Mouse (Mus musculus): Measurements from ENCODE around the gene Krtap11-1. TPM values are rescaled to one million over a fixed set of nuclear protein-coding genes. Genes with fewer than 3 reads are reported as not detected.

The Krtap11-1 gene
- total and polyA plus RNA-seq, 3 experiments, result not detected

GRCm38 (mm10) chr16:89585604-89586508, 14.9 kb upstream of the Krtap11-1 start:
- Histone ChIP-seq H3K27me3 (ENCODE audit: control insufficient read depth in 1 of 2, insufficient read depth in 2 of 2, low read length in 2 of 2) (no peaks in the 10 kb centered on the region), H3K36me3 (ENCODE audit: control insufficient read depth in 1 of 2, insufficient read depth in 2 of 2, low read length in 2 of 2) (no peaks in the 10 kb centered on the region), H3K4me1 (ENCODE audit: control insufficient read depth in 1 of 2, insufficient read depth in 2 of 2, low read length in 2 of 2) (no peaks in the 10 kb centered on the region), H3K9ac (ENCODE audit: control insufficient read depth, low read depth, low read length, poor library complexity, severe bottlenecking) (no peak overlapping the region), H3K27ac (ENCODE audit: control insufficient read depth, low read depth, low read length) (no peak overlapping the region), H3K9me3 (replicated peaks; ENCODE audit: insufficient read depth, low read length) (no peaks in the 10 kb centered on the region), H3K4me3 (ENCODE audit: control insufficient read depth in 1 of 2, insufficient read depth in 1 of 2, low read depth in 2 of 2, low read length in 2 of 2) (no peak overlapping the region), H3K79me2 (ENCODE audit: control insufficient read depth, insufficient read depth, low read length, poor library complexity) (no peaks in the 10 kb centered on the region)
- no peak for DNase-seq (ENCODE audit: low read depth, low spot score)
- TF ChIP-seq MYC (IDR thresholded peaks at IDR 0.05; ENCODE audit: low read depth, low read length), result no peak
- TF ChIP-seq ZC3H11A (IDR thresholded peaks at IDR 0.05; ENCODE audit: low read depth, low read length), result no peak
- no peak for TF ChIP-seq ZMIZ1 (IDR thresholded peaks at IDR 0.05; ENCODE audit: low read depth, low read length)
- no peak for TF ChIP-seq E2F4 (IDR thresholded peaks at IDR 0.05; ENCODE audit: borderline replicate concordance, low read depth, low read length)
- no peak for TF ChIP-seq CHD2 (IDR thresholded peaks at IDR 0.05; ENCODE audit: low read length)
- TF ChIP-seq EP300 (IDR thresholded peaks at IDR 0.05; ENCODE audit: low read depth in 1 of 2, low read length in 2 of 2), result no peak
- no peak for TF ChIP-seq SMC3 (IDR thresholded peaks at IDR 0.05; ENCODE audit: low read depth, low read length)
- no peak for TF ChIP-seq RAD21 (IDR thresholded peaks at IDR 0.05; ENCODE audit: low read depth, low read length)
- no peak for TF ChIP-seq TBP (IDR thresholded peaks at IDR 0.05; ENCODE audit: low read depth, low read length)
- TF ChIP-seq HCFC1 (IDR thresholded peaks at IDR 0.05; ENCODE audit: low read depth, low read length), result no peak
- TF ChIP-seq GATA1 (IDR thresholded peaks at IDR 0.05; ENCODE audit: low read depth, low read length), result no peak

GRCm38 (mm10) chr16:89581658-89582057, 10.7 kb upstream of the Krtap11-1 start:
- Histone ChIP-seq H3K9ac (ENCODE audit: control insufficient read depth, low read depth, low read length, poor library complexity, severe bottlenecking) (no peak overlapping the region), H3K36me3 (ENCODE audit: control insufficient read depth in 1 of 2, insufficient read depth in 2 of 2, low read length in 2 of 2) (no peaks in the 10 kb centered on the region), H3K79me2 (ENCODE audit: control insufficient read depth, insufficient read depth, low read length, poor library complexity) (no peaks in the 10 kb centered on the region), H3K27me3 (ENCODE audit: control insufficient read depth in 1 of 2, insufficient read depth in 2 of 2, low read length in 2 of 2) (no peaks in the 10 kb centered on the region), H3K27ac (ENCODE audit: control insufficient read depth, low read depth, low read length) (no peak overlapping the region), H3K4me1 (ENCODE audit: control insufficient read depth in 1 of 2, insufficient read depth in 2 of 2, low read length in 2 of 2) (no peaks in the 10 kb centered on the region), H3K4me3 (ENCODE audit: control insufficient read depth in 1 of 2, insufficient read depth in 1 of 2, low read depth in 2 of 2, low read length in 2 of 2) (no peak overlapping the region), H3K9me3 (replicated peaks; ENCODE audit: insufficient read depth, low read length) (no peaks in the 10 kb centered on the region)
- TF ChIP-seq RCOR1 (IDR thresholded peaks at IDR 0.05; ENCODE audit: low read depth, low read length), result no peak
- no peak for TF ChIP-seq ETS1 (IDR thresholded peaks at IDR 0.05; ENCODE audit: low read depth, low read length)
- no peak for TF ChIP-seq MEF2A (IDR thresholded peaks at IDR 0.05; ENCODE audit: extremely low read depth, insufficient replicate concordance, low read depth, low read length, poor library complexity, severe bottlenecking)
- no peak for DNase-seq (ENCODE audit: low read depth, low spot score)

Data from MEL (cell line).